Mouse (Mus musculus) mature B cell (primary cell): ENCODE measurements around the gene Rpl12.

Experiments used
- in situ Hi-C: fragments of 300-500 bp; cut with MboI; formaldehyde crosslinking; loops from 2 replicates; pipeline ENCODE4 v1.14.3; 2019

Rpl12 gene

GRCm38 (mm10) chr2:32961192-32961995, at the start of gene Rpl12, which contains the start of gene Lrsam1:
Gene Rpl12, plus strand, starts transcription at chr2:32961559.
Gene Lrsam1, minus strand, starts transcription at chr2:32961614.
- in situ Hi-C loops: no loop called here

- in situ Hi-C loops: no loop called here
Measured at GRCm38 (mm10) chr2:32911639-32912182, 49.6 kb upstream of the Rpl12 start.

- in situ Hi-C loops: no loop called here
Measured at GRCm38 (mm10) chr2:32912210-32912804, 49.1 kb upstream of the Rpl12 start.

- in situ Hi-C loops: no loop called here
Measured at GRCm38 (mm10) chr2:32914362-32914761, 47.0 kb upstream of the Rpl12 start.

GRCm38 (mm10) chr2:32914896-32915295, 46.5 kb upstream of the Rpl12 start:
- in situ Hi-C loops: no loop called here

GRCm38 (mm10) chr2:32917526-32917925, 43.8 kb upstream of the Rpl12 start:
- in situ Hi-C loops: no loop called here

GRCm38 (mm10) chr2:32918391-32918790, 43.0 kb upstream of the Rpl12 start:
- in situ Hi-C loops: no loop called here

GRCm38 (mm10) chr2:32921235-32921634, 40.1 kb upstream of the Rpl12 start:
- in situ Hi-C loops: no loop called here

GRCm38 (mm10) chr2:32921801-32922380, 39.5 kb upstream of the Rpl12 start:
- in situ Hi-C loops: no loop called here

GRCm38 (mm10) chr2:32922564-32922963, 38.8 kb upstream of the Rpl12 start:
- in situ Hi-C loops: no loop called here

- in situ Hi-C loops: no loop called here
Measured at GRCm38 (mm10) chr2:32923551-32924250, 37.7 kb upstream of the Rpl12 start.

- in situ Hi-C loops: no loop called here
Measured at GRCm38 (mm10) chr2:32924306-32924844, 37.0 kb upstream of the Rpl12 start.

- in situ Hi-C loops: no loop called here
Measured at GRCm38 (mm10) chr2:32926330-32927075, 34.9 kb upstream of the Rpl12 start.

- in situ Hi-C loops: no loop called here
Measured at GRCm38 (mm10) chr2:32927624-32928234, 33.6 kb upstream of the Rpl12 start.

- in situ Hi-C loops: no loop called here
Measured at GRCm38 (mm10) chr2:32928235-32928946, 33.0 kb upstream of the Rpl12 start.

GRCm38 (mm10) chr2:32928947-32929829, 32.2 kb upstream of the Rpl12 start:
- in situ Hi-C loops: no loop called here

GRCm38 (mm10) chr2:32931730-32932129, 29.6 kb upstream of the Rpl12 start:
- in situ Hi-C loops: no loop called here

- in situ Hi-C loops: no loop called here
Measured at GRCm38 (mm10) chr2:32938741-32939140, 22.6 kb upstream of the Rpl12 start.

- in situ Hi-C loops: no loop called here
Measured at GRCm38 (mm10) chr2:32939418-32939817, 21.9 kb upstream of the Rpl12 start.
